Mouse (Mus musculus): ENCODE data around the gene Kmt2d. TPM values are rescaled to one million over a fixed set of nuclear protein-coding genes. Genes with fewer than 3 reads are reported as not detected.
"Not testable (repeated sequence)": the region's sequence is repeated elsewhere in the genome, so short reads cannot be mapped to it uniquely, and the experiment has no call there.

Kmt2d gene
- 20.1 and 20.6 TPM in 2 replicates for polyA plus RNA-seq (2014; fragmentation: Nextera tagmentation; extraction: Ambion mirVana)

- Histone ChIP-seq H3K4me2 (ENCODE audit: low read depth, low read length, severe bottlenecking) (peak within 1 kb of the TSS; percentile 98), H3K4me3 (ENCODE audit: low read depth, low read length) (peak within 1 kb of the TSS; percentile 99)
- no peak for DNase-seq (ENCODE audit: low spot score)
Observed at GRCm38 (mm10) chr15:98871070-98871915, at the start of gene Kmt2d. Gene Kmt2d (minus strand): TSS chr15:98871204.

GRCm38 (mm10) chr15:98918499-98918895 lies 47.5 kb upstream of the Kmt2d start:
- Histone ChIP-seq H3K4me3 (ENCODE audit: low read depth, low read length) (peak overlapping the region; percentile 92), H3K9ac (ENCODE audit: low read length) (peak overlapping the region; percentile 47; the same call in 1 of the 2 replicates), H3K27ac (ENCODE audit: low read depth, low read length) (peak overlapping the region; percentile 25; the same call in 1 of the 2 replicates), H3K4me2 (ENCODE audit: low read depth, low read length, severe bottlenecking) (peak overlapping the region; percentile 62)
- not testable (repeated sequence) for ATAC-seq (replicated peaks; ENCODE audit: low FRiP score); H3K9me3 ChIP-seq (ENCODE audit: control insufficient read depth, low read length); H3K4me1 ChIP-seq (replicated peaks; ENCODE audit: control insufficient read depth, insufficient read depth, low read length); H3K36me3 ChIP-seq (ENCODE audit: control insufficient read depth, insufficient read depth, low read length); DNase-seq (ENCODE audit: low spot score); H3K27me3 ChIP-seq (ENCODE audit: control insufficient read depth, insufficient read depth, low read length)
- 29% methylated on average over 8 of the region's 8 CpGs for WGBS

More at GRCm38 (mm10) chr15:98871070-98871915, at the start of gene Kmt2d:
- H3K27ac ChIP-seq (ENCODE audit: low read depth, low read length) = peak within 1 kb of the TSS; percentile 95
- under 1% methylated on average over 45 of the region's 94 CpGs for WGBS
- H3K9ac ChIP-seq (ENCODE audit: low read length) = peak within 1 kb of the TSS; percentile 99
- peaks cover 24% of the 10 kb centered on the region for H3K4me1 ChIP-seq (replicated peaks; ENCODE audit: control insufficient read depth, insufficient read depth, low read length)
- ATAC-seq (replicated peaks; ENCODE audit: low FRiP score) = peak; percentile 68
- no peaks in the 10 kb centered on the region for H3K9me3 ChIP-seq (ENCODE audit: control insufficient read depth, low read length)
- no peaks in the 10 kb centered on the region for H3K27me3 ChIP-seq (ENCODE audit: control insufficient read depth, insufficient read depth, low read length)
- no peaks in the 10 kb centered on the region for H3K36me3 ChIP-seq (ENCODE audit: control insufficient read depth, insufficient read depth, low read length)

GRCm38 (mm10) chr15:98917538-98918498 lies 46.8 kb upstream of the Kmt2d start, which contains the start of gene Lmbr1l:
Gene Lmbr1l (minus strand): TSS chr15:98918231.
- ATAC-seq (replicated peaks; ENCODE audit: low FRiP score) (peak; percentile 99), DNase-seq (ENCODE audit: low spot score) (peak; percentile 99)
- H3K4me3 ChIP-seq (ENCODE audit: low read depth, low read length) = peak within 1 kb of the TSS; percentile 92
- H3K9me3 ChIP-seq (ENCODE audit: control insufficient read depth, low read length) = no peaks in the 10 kb centered on the region
- peak within 1 kb of the TSS; percentile 87 for H3K9ac ChIP-seq (ENCODE audit: low read length)
- H3K36me3 ChIP-seq (ENCODE audit: control insufficient read depth, insufficient read depth, low read length) = no peaks in the 10 kb centered on the region; the same call in 1 of the 2 replicates
- H3K4me1 ChIP-seq (replicated peaks; ENCODE audit: control insufficient read depth, insufficient read depth, low read length) = peaks cover 8% of the 10 kb centered on the region; the same call in 1 of the 2 replicates
- peak within 1 kb of the TSS; percentile 62 for H3K4me2 ChIP-seq (ENCODE audit: low read depth, low read length, severe bottlenecking)
- H3K27ac ChIP-seq (ENCODE audit: low read depth, low read length) = peak within 1 kb of the TSS; percentile 87
- H3K27me3 ChIP-seq (ENCODE audit: control insufficient read depth, insufficient read depth, low read length) = no peaks in the 10 kb centered on the region
- under 1% methylated on average over 82 of the region's 82 CpGs for WGBS

DNA sequence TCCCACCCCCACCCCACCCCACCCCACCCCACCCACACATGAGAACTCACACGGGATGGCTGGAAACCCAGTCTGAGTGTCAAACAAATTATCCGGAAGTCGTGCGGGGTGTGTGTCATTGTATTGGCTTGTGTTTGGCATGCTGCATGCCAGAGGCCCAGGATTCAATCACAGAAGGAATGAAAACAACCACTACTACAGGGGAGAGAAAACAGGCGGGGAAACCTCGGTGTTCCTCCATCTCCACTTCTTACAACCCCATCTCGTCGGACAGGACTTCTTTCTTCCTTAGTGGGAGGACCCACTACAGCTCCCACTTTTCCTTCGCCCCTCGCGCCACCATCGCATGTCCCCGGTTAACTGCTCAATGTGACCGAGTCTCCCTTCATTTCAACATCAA lies 46.1 kb upstream of the Kmt2d start:
- H3K4me3 ChIP-seq (ENCODE audit: low read depth, low read length) = peak overlapping the region; percentile 92
- 1% methylated on average over 14 of the region's 14 CpGs for WGBS
- DNase-seq (ENCODE audit: low spot score) = no peak
- H3K4me2 ChIP-seq (ENCODE audit: low read depth, low read length, severe bottlenecking) = peak overlapping the region; percentile 62
- H3K27ac ChIP-seq (ENCODE audit: low read depth, low read length) = no peak overlapping the region; the same call in 1 of the 2 replicates
- H3K9ac ChIP-seq (ENCODE audit: low read length) = peak overlapping the region; percentile 87
- H3K9me3 ChIP-seq (ENCODE audit: control insufficient read depth, low read length) = no peaks in the 10 kb centered on the region
- ATAC-seq (replicated peaks; ENCODE audit: low FRiP score) = peak; percentile 2; the same call in 1 of the 2 replicates
- no peaks in the 10 kb centered on the region for H3K27me3 ChIP-seq (ENCODE audit: control insufficient read depth, insufficient read depth, low read length)
- peaks cover 8% of the 10 kb centered on the region; the same call in 1 of the 2 replicates for H3K4me1 ChIP-seq (replicated peaks; ENCODE audit: control insufficient read depth, insufficient read depth, low read length)
- H3K36me3 ChIP-seq (ENCODE audit: control insufficient read depth, insufficient read depth, low read length) = no peaks in the 10 kb centered on the region; the same call in 1 of the 2 replicates

DNA sequence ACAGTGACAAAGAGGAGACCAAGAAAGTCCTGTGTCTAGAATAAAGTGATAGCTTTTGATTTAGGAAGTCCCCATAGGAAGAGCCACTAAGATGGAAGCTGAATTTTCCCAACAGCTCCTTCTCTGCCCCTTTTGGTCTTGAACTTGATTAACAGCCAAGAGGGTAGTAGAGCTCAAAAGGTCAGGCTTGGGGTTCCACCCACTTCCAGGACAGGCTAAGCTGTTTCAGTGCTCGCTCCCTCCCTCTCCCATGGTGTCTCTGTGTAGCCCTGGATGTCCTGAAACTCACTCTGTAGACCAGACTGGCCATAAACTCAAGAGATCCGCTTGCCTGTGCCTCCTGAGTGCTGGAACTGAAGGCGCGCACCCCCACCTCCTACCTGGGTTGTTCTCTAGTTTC lies 45.0 kb upstream of the Kmt2d start:
- no peaks in the 10 kb centered on the region; the same call in 1 of the 2 replicates for H3K36me3 ChIP-seq (ENCODE audit: control insufficient read depth, insufficient read depth, low read length)
- peaks cover 8% of the 10 kb centered on the region; the same call in 1 of the 2 replicates for H3K4me1 ChIP-seq (replicated peaks; ENCODE audit: control insufficient read depth, insufficient read depth, low read length)
- H3K27ac ChIP-seq (ENCODE audit: low read depth, low read length) = no peak overlapping the region
- H3K4me2 ChIP-seq (ENCODE audit: low read depth, low read length, severe bottlenecking) = peak overlapping the region; percentile 62; the same call in 1 of the 2 replicates
- H3K9ac ChIP-seq (ENCODE audit: low read length) = no peak overlapping the region; the same call in 1 of the 2 replicates
- no peak for ATAC-seq (replicated peaks; ENCODE audit: low FRiP score)
- 89% methylated on average over 4 of the region's 4 CpGs for WGBS
- H3K4me3 ChIP-seq (ENCODE audit: low read depth, low read length) = no peak overlapping the region
- no peaks in the 10 kb centered on the region for H3K27me3 ChIP-seq (ENCODE audit: control insufficient read depth, insufficient read depth, low read length)
- no peak for DNase-seq (ENCODE audit: low spot score)
- H3K9me3 ChIP-seq (ENCODE audit: control insufficient read depth, low read length) = no peaks in the 10 kb centered on the region

DNA sequence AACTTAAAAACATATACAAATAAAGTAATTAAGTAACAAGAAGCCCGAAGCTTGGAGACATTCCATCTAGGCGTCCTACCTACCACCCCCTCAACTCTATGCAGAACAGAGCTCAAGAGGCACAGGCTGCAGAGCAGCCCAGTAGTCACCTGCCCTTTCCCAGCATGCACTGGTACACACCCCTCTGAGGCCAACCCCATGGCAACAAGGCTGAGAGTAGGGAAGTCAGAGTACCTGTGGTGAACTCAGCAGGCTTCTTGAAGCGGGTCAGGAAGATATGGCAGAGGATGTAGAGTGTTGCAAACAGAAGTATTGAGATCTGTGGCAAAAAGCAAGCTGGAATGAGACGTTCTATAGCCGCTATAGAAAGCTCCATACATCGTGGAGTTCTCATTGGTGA lies 43.9 kb upstream of the Kmt2d start:
- Histone ChIP-seq H3K4me3 (ENCODE audit: low read depth, low read length) (no peak overlapping the region), H3K27ac (ENCODE audit: low read depth, low read length) (no peak overlapping the region), H3K4me2 (ENCODE audit: low read depth, low read length, severe bottlenecking) (no peak overlapping the region), H3K9me3 (ENCODE audit: control insufficient read depth, low read length) (no peaks in the 10 kb centered on the region), H3K4me1 (replicated peaks; ENCODE audit: control insufficient read depth, insufficient read depth, low read length) (peaks cover 8% of the 10 kb centered on the region; the same call in 1 of the 2 replicates), H3K36me3 (ENCODE audit: control insufficient read depth, insufficient read depth, low read length) (peaks cover 2% of the 10 kb centered on the region; the same call in 1 of the 2 replicates), H3K27me3 (ENCODE audit: control insufficient read depth, insufficient read depth, low read length) (no peaks in the 10 kb centered on the region), H3K9ac (ENCODE audit: low read length) (no peak overlapping the region)
- ATAC-seq (replicated peaks; ENCODE audit: low FRiP score) (no peak), DNase-seq (ENCODE audit: low spot score) (no peak)
- WGBS = 94% methylated on average over 6 of the region's 6 CpGs

GRCm38 (mm10) chr15:98904692-98905091 lies 33.7 kb upstream of the Kmt2d start:
- no peak overlapping the region for H3K27ac ChIP-seq (ENCODE audit: low read depth, low read length)

DNA sequence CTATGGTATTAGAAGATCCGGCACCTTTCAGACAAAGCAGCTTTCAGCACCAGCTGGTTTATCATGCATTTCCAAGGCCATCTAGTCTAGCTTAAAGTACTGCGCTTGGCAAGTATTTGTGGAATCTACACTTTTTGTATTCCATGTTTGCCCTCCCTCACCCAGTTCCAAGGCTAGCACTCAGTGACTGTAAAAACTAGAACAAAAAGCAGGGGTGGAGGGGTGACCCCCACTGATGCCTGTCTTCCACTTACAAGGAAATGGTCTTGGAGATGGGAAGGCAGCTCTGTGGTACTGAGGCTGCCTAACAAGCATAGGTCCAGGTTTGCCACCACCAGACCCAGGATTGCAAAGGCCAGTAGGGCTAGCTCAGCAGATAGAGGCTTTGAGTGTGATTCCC lies 31.6 kb upstream of the Kmt2d start:
- Histone ChIP-seq H3K9me3 (ENCODE audit: control insufficient read depth, low read length) (no peaks in the 10 kb centered on the region), H3K4me2 (ENCODE audit: low read depth, low read length, severe bottlenecking) (no peak overlapping the region), H3K9ac (ENCODE audit: low read length) (no peak overlapping the region), H3K36me3 (ENCODE audit: control insufficient read depth, insufficient read depth, low read length) (peaks cover 6% of the 10 kb centered on the region; the same call in 1 of the 2 replicates), H3K4me1 (replicated peaks; ENCODE audit: control insufficient read depth, insufficient read depth, low read length) (peaks cover 10% of the 10 kb centered on the region), H3K4me3 (ENCODE audit: low read depth, low read length) (no peak overlapping the region), H3K27me3 (ENCODE audit: control insufficient read depth, insufficient read depth, low read length) (peaks cover 19% of the 10 kb centered on the region), H3K27ac (ENCODE audit: low read depth, low read length) (no peak overlapping the region)
- ATAC-seq (replicated peaks; ENCODE audit: low FRiP score) = no peak
- no peak for DNase-seq (ENCODE audit: low spot score)
- WGBS = 91% methylated on average over 2 of the region's 2 CpGs

More at GRCm38 (mm10) chr15:98904692-98905091, 33.7 kb upstream of the Kmt2d start:
- no peaks in the 10 kb centered on the region for H3K27me3 ChIP-seq (ENCODE audit: control insufficient read depth, insufficient read depth, low read length)
- no peak overlapping the region for H3K4me2 ChIP-seq (ENCODE audit: low read depth, low read length, severe bottlenecking)
- peaks cover 6% of the 10 kb centered on the region; the same call in 1 of the 2 replicates for H3K36me3 ChIP-seq (ENCODE audit: control insufficient read depth, insufficient read depth, low read length)
- ATAC-seq (replicated peaks; ENCODE audit: low FRiP score) (no peak), DNase-seq (ENCODE audit: low spot score) (peak; percentile 85)
- H3K9me3 ChIP-seq (ENCODE audit: control insufficient read depth, low read length) = no peaks in the 10 kb centered on the region
- no peak overlapping the region for H3K9ac ChIP-seq (ENCODE audit: low read length)
- no peak overlapping the region for H3K4me3 ChIP-seq (ENCODE audit: low read depth, low read length)
- H3K4me1 ChIP-seq (replicated peaks; ENCODE audit: control insufficient read depth, insufficient read depth, low read length) = no peaks in the 10 kb centered on the region
- WGBS = 25% methylated on average over 10 of the region's 10 CpGs
